Mouse (Mus musculus): ENCODE results near the gene Gm13697. TPM values are rescaled to one million over a fixed set of nuclear protein-coding genes. Genes with fewer than 3 reads are reported as not detected.

Gene Gm13697
- total RNA-seq, 2 experiments from 2014 or later: 0.08 TPM; not detected in 1

- no peak for ATAC-seq (replicated peaks; ENCODE audit: poor library complexity)
Observed at GRCm38 (mm10) chr2:84025217-84025616, 40.7 kb downstream of the Gm13697 start.

GRCm38 (mm10) chr2:84032505-84032904 is 48.0 kb downstream of the Gm13697 start:
- ATAC-seq (replicated peaks; ENCODE audit: poor library complexity): no peak

- peak; percentile 40; the same call in 1 of the 2 replicates for ATAC-seq (replicated peaks; ENCODE audit: poor library complexity)
Observed at GRCm38 (mm10) chr2:84035997-84036396, 51.5 kb downstream of the Gm13697 start.

Other genes with a start within 250 kb of the Gm13697 start
- not detected in 2 replicates for gene Fam171b, start 172.1 kb upstream of the Gm13697 start, total RNA-seq (2015)
- not detected in 2 replicates for gene Fam171b, start 172.1 kb upstream of the Gm13697 start, total RNA-seq (2017)
- not detected in 2 replicates for gene Zswim2, start 43.5 kb upstream of the Gm13697 start, total RNA-seq (2015)
- gene Zswim2, start 43.5 kb upstream of the Gm13697 start, total RNA-seq (2017): not detected in 2 replicates
- gene Gm13698, start 29.1 kb upstream of the Gm13697 start, total RNA-seq (2015): not detected in 2 replicates
- gene Gm13698, start 29.1 kb upstream of the Gm13697 start, total RNA-seq (2017): 0.07 and 0.08 TPM in 2 replicates
- not detected in 2 replicates for gene Gm13693, start 23.2 kb upstream of the Gm13697 start, total RNA-seq (2015)
- gene Gm13693, start 23.2 kb upstream of the Gm13697 start, total RNA-seq (2017): 0.07 and 0.08 TPM in 2 replicates
- not detected in 2 replicates for gene Gm13695, start 17.4 kb upstream of the Gm13697 start, total RNA-seq (2015)
- not detected in 2 replicates for gene Gm13695, start 17.4 kb upstream of the Gm13697 start, total RNA-seq (2017)
- gene Gm13696, start 11.6 kb upstream of the Gm13697 start, total RNA-seq (2015): not detected in 2 replicates
- 0.07 and 0.08 TPM in 2 replicates for gene Gm13696, start 11.6 kb upstream of the Gm13697 start, total RNA-seq (2017)
- gene Gm13694, start 5.8 kb upstream of the Gm13697 start, total RNA-seq (2015): not detected in 2 replicates
- gene Gm13694, start 5.8 kb upstream of the Gm13697 start, total RNA-seq (2017): 0.07 and 0.08 TPM in 2 replicates
- not detected in 2 replicates for gene Gm13691, start 5.8 kb downstream of the Gm13697 start, total RNA-seq (2015)
- 0.04 TPM in 1 of 2 replicates, not detected in the other for gene Gm13691, start 5.8 kb downstream of the Gm13697 start, total RNA-seq (2017)

All from megakaryocyte progenitor cell, adult 5-6 weeks (primary cell).